Mouse (Mus musculus) gastrocnemius, adult 2 months (tissue): ENCODE data around the gene Mc3r. TPM values are rescaled to one million over a fixed set of nuclear protein-coding genes. Genes with fewer than 3 reads are reported as not detected.

ENCODE experiments used
- DNase-seq: peaks from one replicate; pipeline ENCODE4 v3.0.0; 2022
- H3K27ac ChIP-seq: fragments of 200-600 bp; 2 replicates; pipeline ENCODE4 v1.8.1; 2022; ENCODE audit warnings: mild to moderate bottlenecking
- H3K4me3 ChIP-seq: fragments of 200-600 bp; 2 replicates; pipeline ENCODE4 v1.8.1; 2022; ENCODE audit warnings: mild to moderate bottlenecking, moderate library complexity
- CTCF ChIP-seq: fragments of 200-600 bp; IDR thresholded peaks from 2 replicates; pipeline ENCODE4 v1.8.1; 2022; ENCODE audit warnings: antibody characterized with exemption, mild to moderate bottlenecking, moderate library complexity
- intact Hi-C: fragments of 180-260 bp; cut with DNase I; formaldehyde crosslinking; loops from one replicate; pipeline ENCODE4 v1.15.1; 2025
- total RNA-seq, 2 experiments: library from RNA; stranded (reverse); gene quantifications; 2 replicates each; pipeline ENCODE4 v1.2.3; 2021

The Mc3r gene
- total RNA-seq, 2 experiments from 2014 or later: not detected

GRCm38 (mm10) chr2:172223451-172224200 is 24.7 kb upstream of the Mc3r start:
- DNase-seq: no peak

DNA sequence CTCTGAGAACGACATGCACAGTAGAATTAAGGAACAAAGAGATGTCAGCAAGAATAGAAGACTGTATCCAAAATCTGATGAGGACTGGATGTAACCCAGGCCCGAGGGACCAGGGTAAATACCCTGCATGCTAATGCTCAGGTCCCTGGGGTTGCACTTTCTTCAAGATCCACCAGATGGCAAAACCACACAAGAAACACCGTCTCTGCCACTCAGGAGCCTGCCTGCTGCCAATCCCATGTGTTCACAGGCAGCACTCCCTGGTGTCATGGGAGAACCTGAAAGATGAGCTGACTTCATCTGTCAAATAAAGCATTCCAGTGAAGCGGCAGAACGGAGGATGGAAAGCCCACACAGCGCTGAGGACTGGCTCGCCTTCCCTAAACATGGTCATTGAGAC is 21.3 kb upstream of the Mc3r start:
- DNase-seq: no peak

More at GRCm38 (mm10) chr2:172223451-172224200, 24.7 kb upstream of the Mc3r start:
- Histone ChIP-seq H3K4me3 (no peak overlapping the region), H3K27ac (no peak overlapping the region)
- no peak for TF ChIP-seq CTCF
- intact Hi-C loops: no loop called here

GRCm38 (mm10) chr2:172227808-172228207 is 20.5 kb upstream of the Mc3r start:
- no peak overlapping the region for H3K4me3 ChIP-seq
- intact Hi-C loops: no loop called here
- TF ChIP-seq CTCF: no peak
- no peak overlapping the region for H3K27ac ChIP-seq
- no peak for DNase-seq

More for the DNA sequence above, 21.3 kb upstream of the Mc3r start:
- intact Hi-C loops: no loop called here
- H3K27ac ChIP-seq: no peak overlapping the region
- H3K4me3 ChIP-seq: no peak overlapping the region
- peak; percentile 35 for TF ChIP-seq CTCF

DNA sequence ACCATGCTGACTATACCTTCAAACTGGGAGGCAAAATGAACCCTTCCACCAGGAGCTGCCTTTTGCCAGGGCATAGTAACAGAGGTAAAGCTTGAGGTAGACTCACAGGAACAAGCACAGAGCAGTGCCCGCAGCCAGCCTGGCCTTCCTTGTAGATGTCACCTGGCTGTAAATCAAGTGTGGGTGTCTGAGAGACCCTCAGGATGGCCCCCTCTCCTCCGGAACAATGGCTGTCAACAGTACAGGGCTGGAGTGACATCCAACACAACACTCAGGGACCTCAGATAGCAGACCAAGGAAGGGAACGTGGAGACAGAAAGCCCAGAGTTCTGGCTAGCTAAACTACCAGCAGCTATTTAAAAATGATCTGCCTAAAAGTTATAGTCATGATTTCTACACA is 19.1 kb upstream of the Mc3r start:
- H3K27ac ChIP-seq: no peak overlapping the region
- H3K4me3 ChIP-seq: no peak overlapping the region
- no peak for DNase-seq
- intact Hi-C loops: no loop called here
- TF ChIP-seq CTCF: no peak

DNA sequence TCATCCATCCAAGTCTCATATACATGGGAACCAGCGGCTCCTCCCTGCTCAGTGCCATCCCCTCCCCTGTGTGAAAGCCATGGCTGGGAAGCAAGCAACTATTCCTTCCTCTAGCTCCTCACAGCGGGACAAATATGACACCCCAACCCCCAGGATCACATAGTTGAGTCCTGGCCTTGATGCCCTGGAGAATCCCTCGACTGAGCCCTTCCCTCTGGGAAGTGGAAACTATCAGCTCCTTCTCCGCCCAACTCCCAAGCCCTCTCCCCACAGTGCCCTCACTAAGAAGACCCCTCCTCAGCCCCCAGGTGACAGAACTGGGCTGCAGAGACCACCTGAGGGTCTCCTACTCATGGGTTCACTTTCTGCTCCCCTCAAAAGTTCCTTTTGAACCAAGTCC is 18.2 kb upstream of the Mc3r start:
- TF ChIP-seq CTCF: no peak
- no peak for DNase-seq
- Histone ChIP-seq H3K4me3 (no peak overlapping the region), H3K27ac (no peak overlapping the region)
- intact Hi-C loops: no loop called here

GRCm38 (mm10) chr2:172238220-172238619 is 10.1 kb upstream of the Mc3r start:
- intact Hi-C loops: no loop called here
- TF ChIP-seq CTCF: no peak
- no peak for DNase-seq
- no peak overlapping the region for H3K27ac ChIP-seq
- H3K4me3 ChIP-seq: no peak overlapping the region

DNA sequence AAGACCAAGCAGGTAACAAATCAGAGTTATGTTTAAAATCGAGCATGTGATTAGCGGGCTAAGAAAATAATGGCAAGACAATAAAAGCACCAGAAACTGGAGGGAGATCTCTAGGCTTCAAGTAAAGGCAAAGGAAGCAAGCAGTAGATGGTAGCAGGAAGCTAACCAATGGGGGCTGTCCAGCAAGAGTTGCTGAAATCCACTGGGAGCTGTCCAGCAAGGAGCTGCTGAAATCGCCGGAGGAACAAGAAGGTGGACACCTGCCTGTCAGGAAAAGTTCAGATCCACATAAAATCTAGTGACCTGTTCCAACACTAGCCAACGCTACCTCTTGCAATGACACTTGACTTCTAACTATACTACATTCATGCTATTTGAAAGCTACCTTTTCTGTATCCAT is 7.3 kb upstream of the Mc3r start:
- H3K27ac ChIP-seq: no peak overlapping the region
- H3K4me3 ChIP-seq: no peak overlapping the region
- no peak for DNase-seq
- intact Hi-C loops: no loop called here
- TF ChIP-seq CTCF: no peak

- H3K27ac ChIP-seq: no peak overlapping the region
- DNase-seq: no peak
- no peak overlapping the region for H3K4me3 ChIP-seq
- intact Hi-C loops: no loop called here
- no peak for TF ChIP-seq CTCF
Observed at GRCm38 (mm10) chr2:172245497-172245896, 2.8 kb upstream of the Mc3r start.

- peak; percentile 43; the same call in 1 of the 2 replicates for TF ChIP-seq CTCF
- intact Hi-C loops: no loop called here
- Histone ChIP-seq H3K4me3 (no peak overlapping the region), H3K27ac (no peak overlapping the region)
- DNase-seq: no peak
Observed at GRCm38 (mm10) chr2:172249336-172249735, 1.0 kb downstream of the Mc3r start.

- intact Hi-C loops: no loop called here
- Histone ChIP-seq H3K4me3 (no peak overlapping the region), H3K27ac (no peak overlapping the region)
- no peak for TF ChIP-seq CTCF
- DNase-seq: no peak
Observed at GRCm38 (mm10) chr2:172256418-172256817, 8.1 kb downstream of the Mc3r start.

DNA sequence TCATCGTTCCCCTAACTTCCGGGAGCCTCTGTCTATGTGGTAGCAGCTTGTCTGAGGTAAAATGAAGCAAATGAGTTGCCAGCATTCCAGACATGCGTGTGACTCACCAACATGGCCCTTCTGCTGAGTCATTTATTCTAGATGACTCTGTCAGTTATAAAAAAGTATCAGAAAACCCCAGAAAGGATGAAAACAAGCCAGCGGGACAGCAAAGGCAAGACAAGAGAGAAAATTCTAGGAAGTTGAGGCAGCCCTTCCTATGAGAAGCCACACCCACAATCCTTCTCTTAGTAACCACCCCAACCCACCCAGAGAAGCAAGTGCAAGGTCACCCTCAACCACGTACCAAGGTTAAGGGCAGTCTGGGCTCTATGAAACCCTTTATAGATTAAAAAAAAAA is 8.7 kb downstream of the Mc3r start:
- Histone ChIP-seq H3K4me3 (no peak overlapping the region), H3K27ac (no peak overlapping the region)
- intact Hi-C loops: no loop called here
- no peak for DNase-seq
- no peak for TF ChIP-seq CTCF

DNA sequence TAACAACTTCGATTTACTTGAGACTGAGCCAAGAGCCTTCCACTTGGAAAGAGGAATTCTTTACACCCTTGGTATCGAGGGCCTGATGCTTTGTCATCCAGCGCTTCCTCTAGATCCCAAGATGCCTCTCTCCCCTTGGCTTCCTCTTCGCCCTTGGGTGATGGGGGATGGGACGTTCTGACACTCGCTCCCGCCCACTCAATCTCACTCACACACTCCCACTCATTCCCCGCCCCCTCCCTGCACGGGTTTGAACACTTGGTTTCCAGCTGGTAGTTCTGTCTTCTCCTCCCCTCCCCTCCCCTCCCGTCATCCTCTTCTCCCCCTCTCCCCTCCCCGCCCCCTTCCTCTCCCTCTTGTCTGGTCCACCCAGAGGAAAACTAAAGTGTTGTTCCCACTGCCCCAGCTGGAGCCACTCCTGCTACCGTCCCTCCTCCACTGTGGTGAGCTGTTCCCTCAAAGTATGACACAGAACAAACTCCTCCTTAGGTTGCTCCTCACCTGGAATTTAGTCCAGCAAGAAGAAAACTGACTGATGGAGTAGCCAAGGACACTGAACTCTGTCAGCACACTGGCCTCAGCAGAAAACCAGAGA is 9.3 kb downstream of the Mc3r start:
- DNase-seq: no peak
- intact Hi-C loops: no loop called here
- no peak for TF ChIP-seq CTCF
- no peak overlapping the region for H3K4me3 ChIP-seq
- H3K27ac ChIP-seq: no peak overlapping the region

DNA sequence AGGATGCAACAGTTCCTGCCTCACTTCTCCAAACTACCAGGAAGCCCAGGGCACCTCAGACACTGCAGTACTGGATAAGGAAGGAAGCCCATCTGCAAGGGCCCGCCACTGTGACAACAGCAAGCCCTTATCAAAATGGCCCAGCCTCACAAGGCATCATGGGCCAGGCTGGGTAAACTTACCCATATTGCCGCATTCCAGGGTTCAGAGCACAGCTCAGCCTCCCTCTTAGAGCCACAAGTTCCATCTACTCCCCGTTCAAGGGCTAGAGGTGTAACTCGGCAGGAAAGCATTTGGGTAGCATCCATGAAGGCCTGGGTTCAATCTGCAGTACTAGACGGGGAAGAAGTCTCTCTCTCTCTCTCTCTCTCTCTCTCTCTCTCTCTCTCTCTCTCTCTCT is 11.8 kb downstream of the Mc3r start:
- intact Hi-C loops: no loop called here
- DNase-seq: no peak
- H3K27ac ChIP-seq: no peak overlapping the region
- no peak overlapping the region for H3K4me3 ChIP-seq
- TF ChIP-seq CTCF: no peak

- intact Hi-C loops: no loop called here
- no peak for TF ChIP-seq CTCF
- DNase-seq: no peak
- H3K27ac ChIP-seq: no peak overlapping the region
- H3K4me3 ChIP-seq: no peak overlapping the region
Observed at GRCm38 (mm10) chr2:172261441-172261840, 13.1 kb downstream of the Mc3r start.
